Mouse (Mus musculus) hindbrain, embryonic 13.5 days (tissue): ENCODE data around the gene Olfr1196. TPM values are rescaled to one million over a fixed set of nuclear protein-coding genes. Genes with fewer than 3 reads are reported as not detected.
"Not testable (repeated sequence)": the region's sequence is repeated elsewhere in the genome, so short reads cannot be mapped to it uniquely, and the experiment has no call there.

Source experiments
- ATAC-seq: fragments of 200-750 bp; cut with Nextera tagmentation; 2 replicates; pipeline ENCODE4 v1.8.0; 2017; ENCODE audit warnings: moderate TSS enrichment; ENCODE audit not compliant: low FRiP score
- H3K27ac ChIP-seq: fragments of 300-500 bp; sonication (generic); 2 replicates; pipeline ENCODE4 v1.5.1; 2015; ENCODE audit warnings: inconsistent platforms, mild to moderate bottlenecking, moderate library complexity
- H3K27me3 ChIP-seq: fragments of 300-500 bp; sonication (generic); 2 replicates; pipeline ENCODE4 v1.6.1; 2015; ENCODE audit warnings: mild to moderate bottlenecking, inconsistent platforms
- H3K36me3 ChIP-seq: fragments of 300-500 bp; sonication (generic); 2 replicates; pipeline ENCODE4 v1.6.1; 2015; ENCODE audit warnings: mild to moderate bottlenecking, inconsistent platforms
- H3K4me1 ChIP-seq: fragments of 300-500 bp; sonication (generic); replicated peaks from 2 replicates; pipeline ENCODE4 v1.6.1; 2015; ENCODE audit warnings: inconsistent platforms
- H3K4me2 ChIP-seq: fragments of 300-500 bp; sonication (generic); 2 replicates; pipeline ENCODE4 v1.6.1; 2015; ENCODE audit warnings: inconsistent platforms, mild to moderate bottlenecking, moderate library complexity
- H3K4me3 ChIP-seq: fragments of 300-500 bp; sonication (generic); 2 replicates; pipeline ENCODE4 v1.5.1; 2015; ENCODE audit warnings: mild to moderate bottlenecking, inconsistent platforms
- H3K9ac ChIP-seq: fragments of 300-500 bp; sonication (generic); 2 replicates; pipeline ENCODE4 v1.6.1; 2015; ENCODE audit warnings: mild to moderate bottlenecking, inconsistent platforms
- H3K9me3 ChIP-seq: fragments of 300-500 bp; sonication (generic); 2 replicates; pipeline ENCODE4 v1.6.1; 2016; ENCODE audit warnings: inconsistent platforms
- WGBS: fragments of 180-500 bp; shearing (Covaris S2); methylation state at CpG from one replicate; pipeline ENCODE4 v1.1.7; 2015; 5-methylcytosine and 5-hydroxymethylcytosine counted together
- polyA plus RNA-seq: library from polyadenylated mRNA; unstranded; fragments of >200 nt; fragmentation: Nextera tagmentation; extraction: Ambion mirVana; gene quantifications from 2 replicates; pipeline ENCODE4 v1.2.1, GENCODE M21; 2015

Gene Olfr1196
- polyA plus RNA-seq: not detected in 2 replicates

- ATAC-seq: no peak
- Histone ChIP-seq H3K9ac (no peak within 1 kb of the TSS), H3K4me2 (no peak within 1 kb of the TSS), H3K9me3 (no peaks in the 10 kb centered on the region), H3K27ac (no peak within 1 kb of the TSS), H3K27me3 (no peaks in the 10 kb centered on the region), H3K4me1 (no peaks in the 10 kb centered on the region), H3K4me3 (no peak within 1 kb of the TSS), H3K36me3 (no peaks in the 10 kb centered on the region)
- 94% methylated on average over 2 of the region's 2 CpGs for WGBS
Observed at GRCm38 (mm10) chr2:88704497-88704896, at the start of gene Olfr1196. TSS of gene Olfr1196 (minus strand) at chr2:88704597.

GRCm38 (mm10) chr2:88751270-88751669 is 46.9 kb upstream of the Olfr1196 start, which contains the start of gene Olfr1198:
TSS of gene Olfr1198 (minus strand) at chr2:88751370.
- no peak for ATAC-seq
- no peak within 1 kb of the TSS for H3K9ac ChIP-seq
- H3K4me1 ChIP-seq: no peaks in the 10 kb centered on the region
- H3K4me3 ChIP-seq: no peak within 1 kb of the TSS
- H3K36me3 ChIP-seq: no peaks in the 10 kb centered on the region
- no peaks in the 10 kb centered on the region for H3K27me3 ChIP-seq
- no peak within 1 kb of the TSS for H3K4me2 ChIP-seq
- no peaks in the 10 kb centered on the region for H3K9me3 ChIP-seq
- H3K27ac ChIP-seq: no peak within 1 kb of the TSS
- 84% methylated on average over 2 of the region's 2 CpGs for WGBS

GRCm38 (mm10) chr2:88743379-88743778 is 39.0 kb upstream of the Olfr1196 start:
- Histone ChIP-seq H3K4me3 (no peak overlapping the region), H3K27me3 (no peaks in the 10 kb centered on the region), H3K36me3 (no peaks in the 10 kb centered on the region), H3K9me3 (no peaks in the 10 kb centered on the region), H3K9ac (no peak overlapping the region), H3K4me2 (no peak overlapping the region), H3K27ac (no peak overlapping the region), H3K4me1 (no peaks in the 10 kb centered on the region)
- 71% methylated on average over 3 of the region's 3 CpGs for WGBS
- ATAC-seq: no peak

- ATAC-seq: no peak
- Histone ChIP-seq H3K4me2 (no peak within 1 kb of the TSS), H3K9ac (no peak within 1 kb of the TSS), H3K9me3 (no peaks in the 10 kb centered on the region), H3K36me3 (no peaks in the 10 kb centered on the region), H3K4me1 (no peaks in the 10 kb centered on the region), H3K27ac (no peak within 1 kb of the TSS), H3K27me3 (no peaks in the 10 kb centered on the region), H3K4me3 (no peak within 1 kb of the TSS)
- 81% methylated on average over 1 of the region's 1 CpGs for WGBS
Observed at GRCm38 (mm10) chr2:88732266-88732665, 27.9 kb upstream of the Olfr1196 start, which contains the start of gene Olfr1197. TSS of gene Olfr1197 (minus strand) at chr2:88732366.

- no peak within 1 kb of the TSS for H3K4me2 ChIP-seq
- no peaks in the 10 kb centered on the region for H3K9me3 ChIP-seq
- no peaks in the 10 kb centered on the region for H3K27me3 ChIP-seq
- H3K4me1 ChIP-seq: no peaks in the 10 kb centered on the region
- no peaks in the 10 kb centered on the region for H3K36me3 ChIP-seq
- no peak within 1 kb of the TSS for H3K4me3 ChIP-seq
- H3K27ac ChIP-seq: no peak within 1 kb of the TSS
- ATAC-seq: no peak
- no peak within 1 kb of the TSS for H3K9ac ChIP-seq
Observed at GRCm38 (mm10) chr2:88689087-88689486, 15.3 kb downstream of the Olfr1196 start, which contains the start of gene Olfr1195. TSS of gene Olfr1195 (minus strand) at chr2:88689187.

- ATAC-seq: not testable (repeated sequence)
Observed at GRCm38 (mm10) chr2:88675328-88675727, 29.1 kb downstream of the Olfr1196 start, which contains the start of gene Olfr1193. TSS of gene Olfr1193 (plus strand) at chr2:88675628.

GRCm38 (mm10) chr2:88648209-88648608 is 56.2 kb downstream of the Olfr1196 start, which contains the start of gene Olfr1192-ps1:
TSS of gene Olfr1192-ps1 (plus strand) at chr2:88648509.
- 43% methylated on average over 1 of the region's 1 CpGs for WGBS
- Histone ChIP-seq H3K4me3 (no peak within 1 kb of the TSS), H3K4me1 (no peaks in the 10 kb centered on the region), H3K27ac (no peak within 1 kb of the TSS), H3K4me2 (no peak within 1 kb of the TSS), H3K9ac (no peak within 1 kb of the TSS), H3K27me3 (no peaks in the 10 kb centered on the region), H3K9me3 (no peaks in the 10 kb centered on the region), H3K36me3 (no peaks in the 10 kb centered on the region)
- ATAC-seq: no peak

More at GRCm38 (mm10) chr2:88675328-88675727, 29.1 kb downstream of the Olfr1196 start, which contains the start of gene Olfr1193:
- H3K9me3 ChIP-seq, H3K36me3 ChIP-seq, H3K27me3 ChIP-seq, H3K27ac ChIP-seq, H3K4me3 ChIP-seq, H3K4me1 ChIP-seq, H3K9ac ChIP-seq, H3K4me2 ChIP-seq: not testable (repeated sequence)

Other genes with a start within 250 kb of the Olfr1196 start
- not detected in 2 replicates for gene Olfr1183, start 249.7 kb downstream of the Olfr1196 start, polyA plus RNA-seq
- gene Olfr1184, start 221.0 kb downstream of the Olfr1196 start, polyA plus RNA-seq: not detected in 2 replicates
- not detected in 2 replicates for gene Olfr1185-ps1, start 211.3 kb downstream of the Olfr1196 start, polyA plus RNA-seq
- gene Olfr1186, start 186.0 kb downstream of the Olfr1196 start, polyA plus RNA-seq: not detected in 2 replicates
- not detected in 2 replicates for gene Olfr1188, start 147.7 kb downstream of the Olfr1196 start, polyA plus RNA-seq
- gene Olfr1189, start 118.1 kb downstream of the Olfr1196 start, polyA plus RNA-seq: not detected in 2 replicates
- gene Olfr1191-ps1, start 64.1 kb downstream of the Olfr1196 start, polyA plus RNA-seq: not detected in 2 replicates
- gene Olfr1192-ps1, start 56.1 kb downstream of the Olfr1196 start, polyA plus RNA-seq: not detected in 2 replicates
- gene Olfr1193, start 29.0 kb downstream of the Olfr1196 start, polyA plus RNA-seq: not detected in 2 replicates
- not detected in 2 replicates for gene Olfr1195, start 15.4 kb downstream of the Olfr1196 start, polyA plus RNA-seq
- gene Olfr1197, start 27.8 kb upstream of the Olfr1196 start, polyA plus RNA-seq: not detected in 2 replicates
- gene Olfr1198, start 46.8 kb upstream of the Olfr1196 start, polyA plus RNA-seq: not detected in 2 replicates
- gene Olfr1199, start 55.9 kb upstream of the Olfr1196 start, polyA plus RNA-seq: not detected in 2 replicates
- not detected in 2 replicates for gene Olfr1200, start 65.9 kb upstream of the Olfr1196 start, polyA plus RNA-seq
- not detected in 2 replicates for gene Olfr1201, start 88.4 kb upstream of the Olfr1196 start, polyA plus RNA-seq
- gene Olfr1202, start 109.9 kb upstream of the Olfr1196 start, polyA plus RNA-seq: not detected in 2 replicates
- not detected in 2 replicates for gene Olfr1205, start 125.1 kb upstream of the Olfr1196 start, polyA plus RNA-seq
- not detected in 2 replicates for gene Olfr1204, start 144.7 kb upstream of the Olfr1196 start, polyA plus RNA-seq
- gene Olfr1206, start 158.6 kb upstream of the Olfr1196 start, polyA plus RNA-seq: not detected in 2 replicates
- gene Olfr1208, start 197.7 kb upstream of the Olfr1196 start, polyA plus RNA-seq: not detected in 2 replicates
- not detected in 2 replicates for gene Olfr1209, start 210.6 kb upstream of the Olfr1196 start, polyA plus RNA-seq
- gene Olfr1211, start 233.5 kb upstream of the Olfr1196 start, polyA plus RNA-seq: not detected in 2 replicates
- gene Olfr1212, start 249.4 kb upstream of the Olfr1196 start, polyA plus RNA-seq: not detected in 2 replicates